In genomic region chr15:28398472-28398871, GRCm38 (mm10) we compare ENCODE assay signal across 26 mouse cellular contexts.
DNase-seq lines count a peak whose midpoint lies in the region; ATAC-seq and TF ChIP-seq lines count a peak whose summit lies in the region.
"Had no signal": no experiment of that assay in that cellular context is flagged by ENCODE, and none has a peak within 500 bp of the region (broad histone marks: within the 10 kb centered on the region; RNA-seq: fewer than 3 reads in every experiment).

No protein-coding gene starts in this region.

- no peaks in the 10 kb centered on the region for H3K27me3 ChIP-seq in embryonic facial prominence, embryonic 15.5 days
- H3K27me3 ChIP-seq in embryonic facial prominence, embryonic 10.5 days (replicated peaks; ENCODE audit: low read depth, poor library complexity, severe bottlenecking), result no peaks in the 10 kb centered on the region
- H3K27me3 ChIP-seq in forebrain, postnatal 0 days (ENCODE audit: insufficient read depth, low read length), result no peaks in the 10 kb centered on the region
- no peaks in the 10 kb centered on the region for H3K27me3 ChIP-seq in forebrain, embryonic 10.5 days (ENCODE audit: poor library complexity, severe bottlenecking)
- no peaks in the 10 kb centered on the region for H3K27me3 ChIP-seq in midbrain, embryonic 16.5 days (ENCODE audit: control insufficient read depth, insufficient read depth, low read depth, low read length)
- no peaks in the 10 kb centered on the region for H3K27me3 ChIP-seq in midbrain, embryonic 13.5 days
- H3K27me3 ChIP-seq: heart, embryonic 13.5 days; hindbrain, embryonic 15.5 days had no signal

- no peak overlapping the region for H3K27ac ChIP-seq in embryonic facial prominence, embryonic 15.5 days (replicated peaks)
- H3K27ac ChIP-seq in embryonic facial prominence, embryonic 10.5 days (replicated peaks), result no peak overlapping the region
- no peak overlapping the region for H3K27ac ChIP-seq in forebrain, postnatal 0 days (ENCODE audit: low read depth, low read length)
- H3K27ac ChIP-seq in forebrain, embryonic 10.5 days, result no peak overlapping the region
- no peak overlapping the region for H3K27ac ChIP-seq in midbrain, embryonic 16.5 days (ENCODE audit: low read length)
- no peak overlapping the region for H3K27ac ChIP-seq in midbrain, embryonic 13.5 days
- H3K27ac ChIP-seq: gastrocnemius, adult 2 months; heart, embryonic 13.5 days; hindbrain, embryonic 15.5 days had no signal

- DNase-seq in embryonic facial prominence, embryonic 10.5 days (ENCODE audit: low spot score), result no peak
- DNase-seq in forebrain, postnatal 0 days, result peak; percentile 9
- DNase-seq in forebrain, embryonic 10.5 days (ENCODE audit: extremely low spot score, low spot score), result no peak
- no peak for DNase-seq in heart, postnatal 4 days
- DNase-seq: adrenal gland, adult 2 months; adrenal gland, postnatal 25 days; B cell, adult 2 months; cerebellum, adult 18-20 months; cerebellum, adult 9-11 months; cerebellum, postnatal 36 days; gastrocnemius, adult 2 months; gastrocnemius, postnatal 36 days; heart, adult 11 months; heart, postnatal 36 days; kidney, adult 8-10 months had no signal

- no peak for TF ChIP-seq CTCF in forebrain, postnatal 0 days (IDR thresholded peaks at IDR 0.05; ENCODE audit: low read depth)

- H3K9ac ChIP-seq in embryonic facial prominence, embryonic 15.5 days, result no peak overlapping the region
- H3K9ac ChIP-seq in forebrain, postnatal 0 days, result no peak overlapping the region
- no peak overlapping the region for H3K9ac ChIP-seq in midbrain, embryonic 16.5 days (ENCODE audit: low read depth, low read length)
- no peak overlapping the region for H3K9ac ChIP-seq in midbrain, embryonic 13.5 days (replicated peaks)
- H3K9ac ChIP-seq: heart, embryonic 13.5 days; hindbrain, embryonic 15.5 days had no signal

- 81% methylated on average over 1 of the region's 1 CpGs for WGBS in embryonic facial prominence, embryonic 15.5 days
- WGBS in embryonic facial prominence, embryonic 10.5 days, result 88% methylated on average over 1 of the region's 1 CpGs
- WGBS in forebrain, postnatal 0 days, result 61% methylated on average over 1 of the region's 1 CpGs
- WGBS in forebrain, embryonic 10.5 days, result 83% methylated on average over 1 of the region's 1 CpGs
- 70% methylated on average over 1 of the region's 1 CpGs for WGBS in midbrain, embryonic 16.5 days
- WGBS in midbrain, embryonic 13.5 days, result 71% methylated on average over 1 of the region's 1 CpGs

- no peaks in the 10 kb centered on the region for H3K4me1 ChIP-seq in embryonic facial prominence, embryonic 15.5 days
- H3K4me1 ChIP-seq in embryonic facial prominence, embryonic 10.5 days, result no peaks in the 10 kb centered on the region
- H3K4me1 ChIP-seq in forebrain, postnatal 0 days (ENCODE audit: insufficient read depth), result 0 out of 2 replicates have a peak, but pooled peaks cover 3% of the 10 kb centered on the region
- peaks cover 12% of the 10 kb centered on the region for H3K4me1 ChIP-seq in forebrain, embryonic 10.5 days
- peaks cover 7% of the 10 kb centered on the region; the same call in 1 of the 2 replicates for H3K4me1 ChIP-seq in midbrain, embryonic 16.5 days (ENCODE audit: control insufficient read depth, insufficient read depth, low read length)
- peaks cover 7% of the 10 kb centered on the region; the same call in 1 of the 2 replicates for H3K4me1 ChIP-seq in midbrain, embryonic 13.5 days (replicated peaks)
- H3K4me1 ChIP-seq: heart, embryonic 13.5 days had no signal

- H3K4me3 ChIP-seq in embryonic facial prominence, embryonic 15.5 days (replicated peaks), result no peak overlapping the region
- H3K4me3 ChIP-seq in embryonic facial prominence, embryonic 10.5 days, result no peak overlapping the region
- no peak overlapping the region for H3K4me3 ChIP-seq in forebrain, postnatal 0 days (ENCODE audit: low read depth, low read length)
- H3K4me3 ChIP-seq in forebrain, embryonic 10.5 days, result no peak overlapping the region
- no peak overlapping the region for H3K4me3 ChIP-seq in midbrain, embryonic 16.5 days (ENCODE audit: low read depth, low read length)
- H3K4me3 ChIP-seq in midbrain, embryonic 13.5 days (replicated peaks), result no peak overlapping the region
- H3K4me3 ChIP-seq: erythroblast, embryonic 14.5 days; gastrocnemius, adult 2 months; heart, embryonic 13.5 days; hindbrain, embryonic 15.5 days had no signal

- ATAC-seq in embryonic facial prominence, embryonic 15.5 days (ENCODE audit: insufficient number of reproducible peaks, low FRiP score, low TSS enrichment, low read depth), result 0 out of 2 replicates have a peak, but pooled peaks have one; percentile 19
- ATAC-seq in forebrain, postnatal 0 days, result peak; percentile 68
- peak; percentile 64; the same call in 1 of the 2 replicates for ATAC-seq in midbrain, embryonic 16.5 days
- ATAC-seq in midbrain, embryonic 13.5 days, result no peak
- ATAC-seq: activated CD4-positive, CD25-positive, alpha-beta regulatory T cell, adult 4 months; CD4-positive, CD25-positive, alpha-beta regulatory T cell, adult 4 months; inflammation-experienced regulatory T-cells, adult 6 months; intestine, postnatal 0 days had no signal

- H3K9me3 ChIP-seq in embryonic facial prominence, embryonic 15.5 days (replicated peaks), result no peaks in the 10 kb centered on the region
- no peaks in the 10 kb centered on the region for H3K9me3 ChIP-seq in embryonic facial prominence, embryonic 10.5 days
- no peaks in the 10 kb centered on the region for H3K9me3 ChIP-seq in forebrain, postnatal 0 days (ENCODE audit: low read length)
- H3K9me3 ChIP-seq in forebrain, embryonic 10.5 days, result no peaks in the 10 kb centered on the region
- no peaks in the 10 kb centered on the region for H3K9me3 ChIP-seq in midbrain, embryonic 16.5 days (replicated peaks; ENCODE audit: control insufficient read depth, low read length, poor library complexity, severe bottlenecking)
- no peaks in the 10 kb centered on the region for H3K9me3 ChIP-seq in midbrain, embryonic 13.5 days
- H3K9me3 ChIP-seq: heart, embryonic 13.5 days; hindbrain, embryonic 15.5 days had no signal

- H3K4me2 ChIP-seq in embryonic facial prominence, embryonic 15.5 days (replicated peaks), result no peak overlapping the region
- H3K4me2 ChIP-seq in forebrain, postnatal 0 days (ENCODE audit: low read depth), result no peak overlapping the region
- no peak overlapping the region for H3K4me2 ChIP-seq in midbrain, embryonic 16.5 days (ENCODE audit: low read length)
- H3K4me2 ChIP-seq in midbrain, embryonic 13.5 days (replicated peaks), result no peak overlapping the region
- H3K4me2 ChIP-seq: heart, embryonic 13.5 days; hindbrain, embryonic 15.5 days had no signal

- H3K36me3 ChIP-seq in embryonic facial prominence, embryonic 15.5 days, result no peaks in the 10 kb centered on the region
- no peaks in the 10 kb centered on the region for H3K36me3 ChIP-seq in embryonic facial prominence, embryonic 10.5 days (replicated peaks)
- no peaks in the 10 kb centered on the region for H3K36me3 ChIP-seq in forebrain, postnatal 0 days (ENCODE audit: insufficient read depth)
- no peaks in the 10 kb centered on the region for H3K36me3 ChIP-seq in forebrain, embryonic 10.5 days (replicated peaks)
- no peaks in the 10 kb centered on the region for H3K36me3 ChIP-seq in midbrain, embryonic 16.5 days (ENCODE audit: control insufficient read depth, insufficient read depth, low read length)
- no peaks in the 10 kb centered on the region for H3K36me3 ChIP-seq in midbrain, embryonic 13.5 days
- H3K36me3 ChIP-seq: G1E; heart, embryonic 13.5 days; hindbrain, embryonic 15.5 days had no signal
